In the genomic region with DNA sequence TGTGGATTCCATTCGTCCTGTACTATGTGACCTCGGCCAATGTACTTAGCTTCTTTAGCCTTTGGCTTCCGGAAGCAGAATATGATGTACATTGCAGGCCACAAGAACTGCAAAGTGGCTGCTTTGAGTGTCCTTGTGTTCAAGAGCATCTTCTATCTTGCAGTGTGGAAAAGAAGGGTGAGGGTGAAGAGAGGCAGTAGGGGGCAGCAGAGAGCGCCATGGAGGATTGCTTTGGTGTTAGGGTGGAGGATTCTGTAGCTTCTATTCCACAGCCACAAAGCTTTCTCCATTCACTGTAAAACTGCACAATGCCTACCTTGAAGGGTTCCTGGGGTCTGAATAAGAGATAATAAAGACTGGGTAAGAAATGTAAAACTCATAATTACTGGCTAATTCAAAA, we compare ENCODE assay signal across 8 mouse cellular contexts. TPM values are rescaled to one million over a fixed set of nuclear protein-coding genes. Genes with fewer than 3 reads are reported as not detected.
DNase-seq lines count a peak whose midpoint lies in the region; ATAC-seq and TF ChIP-seq lines count a peak whose summit lies in the region.

No protein-coding gene starts in this region.

- 32% methylated on average over 4 of the region's 4 CpGs for WGBS in hindbrain, embryonic 14.5 days
- 32% methylated on average over 4 of the region's 4 CpGs for WGBS in hindbrain, embryonic 12.5 days
- 43% methylated on average over 4 of the region's 4 CpGs for WGBS in kidney, adult 2 months

- no peak overlapping the region for H3K9ac ChIP-seq in hindbrain, embryonic 14.5 days
- H3K9ac ChIP-seq in hindbrain, embryonic 12.5 days: no peak overlapping the region

- no peaks in the 10 kb centered on the region for H3K36me3 ChIP-seq in hindbrain, embryonic 14.5 days (replicated peaks; ENCODE audit: control insufficient read depth, insufficient read depth)
- no peaks in the 10 kb centered on the region for H3K36me3 ChIP-seq in hindbrain, embryonic 12.5 days
- H3K36me3 ChIP-seq in kidney, adult 2 months (ENCODE audit: control insufficient read depth, insufficient read depth, low read length): no peaks in the 10 kb centered on the region

- no peak overlapping the region for H3K27ac ChIP-seq in hindbrain, embryonic 14.5 days
- no peak overlapping the region for H3K27ac ChIP-seq in hindbrain, embryonic 12.5 days
- no peak overlapping the region for H3K27ac ChIP-seq in embryonic fibroblast, embryonic 13.5 days (ENCODE audit: insufficient read depth, low read length)
- no peak overlapping the region for H3K27ac ChIP-seq in kidney, adult 2 months (ENCODE audit: insufficient read depth, low read depth, low read length)

- no peaks in the 10 kb centered on the region for H3K27me3 ChIP-seq in hindbrain, embryonic 14.5 days (ENCODE audit: control insufficient read depth, insufficient read depth, low read length)
- no peaks in the 10 kb centered on the region for H3K27me3 ChIP-seq in hindbrain, embryonic 12.5 days
- H3K27me3 ChIP-seq in kidney, adult 2 months (replicated peaks; ENCODE audit: control insufficient read depth, insufficient read depth, low read length): no peaks in the 10 kb centered on the region

- intact Hi-C loops in left cerebral cortex, postnatal 4 days (cut with DNase I): no loop called here

- no peak for ATAC-seq in hindbrain, embryonic 14.5 days (ENCODE audit: low FRiP score)
- no peak for ATAC-seq in hindbrain, embryonic 12.5 days (ENCODE audit: low FRiP score)

- H3K4me2 ChIP-seq in hindbrain, embryonic 14.5 days (replicated peaks): no peak overlapping the region
- no peak overlapping the region for H3K4me2 ChIP-seq in hindbrain, embryonic 12.5 days (replicated peaks)

- H3K4me1 ChIP-seq in hindbrain, embryonic 14.5 days (replicated peaks; ENCODE audit: control insufficient read depth, insufficient read depth, low read length): no peaks in the 10 kb centered on the region
- H3K4me1 ChIP-seq in hindbrain, embryonic 12.5 days: no peaks in the 10 kb centered on the region
- H3K4me1 ChIP-seq in embryonic fibroblast, embryonic 13.5 days (ENCODE audit: control insufficient read depth, insufficient read depth, low read length): no peaks in the 10 kb centered on the region
- H3K4me1 ChIP-seq in kidney, adult 2 months (ENCODE audit: control insufficient read depth, insufficient read depth, low read length): no peaks in the 10 kb centered on the region

- peak; percentile 51 for DNase-seq in hindbrain, embryonic 14.5 days (ENCODE audit: low spot score)
- DNase-seq in adrenal gland, adult (ENCODE audit: inconsistent age in 2 of 2, low spot score in 1 of 2): peak; percentile 64 to 88
- DNase-seq in kidney, adult 2 months: peak; percentile 71
- peak; percentile 29 for DNase-seq in left cerebral cortex, postnatal 4 days
- DNase-seq in retina, adult 2 months (ENCODE audit: low read depth, low spot score): peak; percentile 20
- DNase-seq in thymus, postnatal 14 days: peak; percentile 86

- H3K9me3 ChIP-seq in hindbrain, embryonic 14.5 days (ENCODE audit: control insufficient read depth, low read length): no peaks in the 10 kb centered on the region
- H3K9me3 ChIP-seq in hindbrain, embryonic 12.5 days (replicated peaks): no peaks in the 10 kb centered on the region

- peak; percentile 69; the same call in 1 of the 2 replicates for TF ChIP-seq CTCF in embryonic fibroblast, embryonic 13.5 days (IDR thresholded peaks at IDR 0.05; ENCODE audit: borderline replicate concordance, insufficient read depth, low read length)
- TF ChIP-seq CTCF in kidney, adult 2 months (conservative IDR thresholded peaks at IDR 0.05; ENCODE audit: insufficient read depth, insufficient read length, low read depth, low read length): peak; percentile 92

- no peak for TF ChIP-seq POLR2A in embryonic fibroblast, embryonic 13.5 days (IDR thresholded peaks at IDR 0.05; ENCODE audit: low read depth, low read length)
- no peak for TF ChIP-seq POLR2A in kidney, adult 2 months (IDR thresholded peaks at IDR 0.05; ENCODE audit: low read depth, low read length)

- no peak overlapping the region for H3K4me3 ChIP-seq in hindbrain, embryonic 14.5 days (replicated peaks; ENCODE audit: low read length)
- no peak overlapping the region for H3K4me3 ChIP-seq in hindbrain, embryonic 12.5 days
- H3K4me3 ChIP-seq in embryonic fibroblast, embryonic 13.5 days (ENCODE audit: insufficient read depth, low read length): no peak overlapping the region
- no peak overlapping the region for H3K4me3 ChIP-seq in kidney, adult 2 months (ENCODE audit: insufficient read depth, low read depth, low read length)

RNA-seq across cellular contexts. Expression of gene Gm7879, which starts 11.0 kb away (rescaled TPM):
- polyA plus RNA-seq in hindbrain, embryonic 14.5 days (2014; fragmentation: Nextera tagmentation; extraction: Ambion mirVana): 0.70 TPM in 1 of 2 replicates, not detected in the other
- not detected in 2 replicates for polyA plus RNA-seq in hindbrain, embryonic 12.5 days (2016; fragmentation: Nextera tagmentation; extraction: Ambion mirVana)
- not detected in 2 replicates for polyA plus RNA-seq in embryonic fibroblast, embryonic 13.5 days (2011; ENCODE audit: insufficient read length, low read depth, missing spikeins)
- 0.47 and 0.50 TPM in 2 replicates for polyA plus RNA-seq in kidney, adult 2 months (2012; rRNA removed)
- 10 to 100 TPM; 13.9 to 14.0 TPM for total RNA-seq in left cerebral cortex, postnatal 4 days (2021)

RNA-seq across cellular contexts. Expression of gene Cd38, which starts 55.6 kb away (rescaled TPM):
- 3.3 and 5.2 TPM in 2 replicates for polyA plus RNA-seq in hindbrain, embryonic 14.5 days (2014; fragmentation: Nextera tagmentation; extraction: Ambion mirVana)
- polyA plus RNA-seq in hindbrain, embryonic 12.5 days (2016; fragmentation: Nextera tagmentation; extraction: Ambion mirVana): 5.1 and 5.9 TPM in 2 replicates
- polyA plus RNA-seq in embryonic fibroblast, embryonic 13.5 days (2011; ENCODE audit: insufficient read length, low read depth, missing spikeins): 6.3 and 7.9 TPM in 2 replicates
- 6.1 and 7.9 TPM in 2 replicates for polyA plus RNA-seq in kidney, adult 2 months (2012; rRNA removed)
- total RNA-seq in left cerebral cortex, postnatal 4 days (2021): 1 to 10 TPM; 1.5 to 1.6 TPM

RNA-seq across cellular contexts. Expression of gene Fgfbp1, which starts 57.6 kb away (rescaled TPM):
- polyA plus RNA-seq in hindbrain, embryonic 14.5 days (2014; fragmentation: Nextera tagmentation; extraction: Ambion mirVana): 5.5 and 5.8 TPM in 2 replicates
- 0.94 and 1.1 TPM in 2 replicates for polyA plus RNA-seq in hindbrain, embryonic 12.5 days (2016; fragmentation: Nextera tagmentation; extraction: Ambion mirVana)
- not detected in 2 replicates for polyA plus RNA-seq in embryonic fibroblast, embryonic 13.5 days (2011; ENCODE audit: insufficient read length, low read depth, missing spikeins)
- polyA plus RNA-seq in kidney, adult 2 months (2012; rRNA removed): 3.7 and 4.5 TPM in 2 replicates
- 1 to 10 TPM; 3.8 to 4.3 TPM for total RNA-seq in left cerebral cortex, postnatal 4 days (2021)

Comparison
In these comparisons a context has a peak if more than half of its experiments do, and no peak if none do; other contexts are left out.
1. DNase-seq: peak in every context shown above with its lines; median percentile 86 in thymus, postnatal 14 days; 76 in adrenal gland, adult; 71 in kidney, adult 2 months; 51 in hindbrain, embryonic 14.5 days; 29 in left cerebral cortex, postnatal 4 days; 20 in retina, adult 2 months.